Mouse (Mus musculus) kidney, embryonic 14.5 days (tissue): ENCODE data around the gene Slc15a4. TPM values are rescaled to one million over a fixed set of nuclear protein-coding genes. Genes with fewer than 3 reads are reported as not detected.

Experiments used
- ATAC-seq: fragments of 200-750 bp; cut with Nextera tagmentation; 2 replicates; pipeline ENCODE4 v1.8.0; 2017; ENCODE audit warnings: moderate number of reproducible peaks, mild to moderate bottlenecking, moderate TSS enrichment, moderate library complexity; ENCODE audit not compliant: low FRiP score, low TSS enrichment
- H3K27ac ChIP-seq: fragments of 300-500 bp; sonication (generic); 2 replicates; pipeline ENCODE4 v1.5.1; 2014; ENCODE audit warnings: low read depth, mild to moderate bottlenecking, low read length, moderate library complexity, mixed read lengths
- H3K27me3 ChIP-seq: fragments of 300-500 bp; sonication (generic); 2 replicates; pipeline ENCODE4 v1.6.1; 2014; ENCODE audit warnings: mild to moderate bottlenecking, low read length; ENCODE audit not compliant: control insufficient read depth, insufficient read depth
- H3K36me3 ChIP-seq: fragments of 300-500 bp; sonication (generic); 2 replicates; pipeline ENCODE4 v1.6.1; 2014; ENCODE audit warnings: low read length, mixed read lengths; ENCODE audit not compliant: control insufficient read depth, insufficient read depth
- H3K4me1 ChIP-seq: fragments of 300-500 bp; sonication (generic); 2 replicates; pipeline ENCODE4 v1.6.1; 2014; ENCODE audit warnings: low read length, mixed read lengths; ENCODE audit not compliant: control insufficient read depth, insufficient read depth
- H3K4me2 ChIP-seq: fragments of 300-500 bp; sonication (generic); replicated peaks from 2 replicates; pipeline ENCODE4 v1.6.1; 2014; ENCODE audit warnings: low read depth, mild to moderate bottlenecking, low read length
- H3K4me3 ChIP-seq: fragments of 300-500 bp; sonication (generic); 2 replicates; pipeline ENCODE4 v1.5.1; 2014; ENCODE audit warnings: mild to moderate bottlenecking, low read length
- H3K9ac ChIP-seq: fragments of 300-500 bp; sonication (generic); 2 replicates; pipeline ENCODE4 v1.6.1; 2014; ENCODE audit warnings: low read depth, mild to moderate bottlenecking, low read length, moderate library complexity
- H3K9me3 ChIP-seq: fragments of 300-500 bp; sonication (generic); 2 replicates; pipeline ENCODE4 v1.6.1; 2016; ENCODE audit warnings: low read length; ENCODE audit not compliant: control insufficient read depth
- WGBS: fragments of 180-500 bp; shearing (Covaris S2); extraction: QIAGEN DNeasy Blood & Tissue Kit; methylation state at CpG from one replicate; pipeline ENCODE4 v1.1.7; 2014; 5-methylcytosine and 5-hydroxymethylcytosine counted together
- polyA plus RNA-seq: library from polyadenylated mRNA; unstranded; fragments of >200 nt; fragmentation: Nextera tagmentation; extraction: Ambion mirVana; gene quantifications from 2 replicates; pipeline ENCODE4 v1.2.1, GENCODE M21; 2014

Gene Slc15a4
- 14.2 and 22.7 TPM in 2 replicates for polyA plus RNA-seq

DNA sequence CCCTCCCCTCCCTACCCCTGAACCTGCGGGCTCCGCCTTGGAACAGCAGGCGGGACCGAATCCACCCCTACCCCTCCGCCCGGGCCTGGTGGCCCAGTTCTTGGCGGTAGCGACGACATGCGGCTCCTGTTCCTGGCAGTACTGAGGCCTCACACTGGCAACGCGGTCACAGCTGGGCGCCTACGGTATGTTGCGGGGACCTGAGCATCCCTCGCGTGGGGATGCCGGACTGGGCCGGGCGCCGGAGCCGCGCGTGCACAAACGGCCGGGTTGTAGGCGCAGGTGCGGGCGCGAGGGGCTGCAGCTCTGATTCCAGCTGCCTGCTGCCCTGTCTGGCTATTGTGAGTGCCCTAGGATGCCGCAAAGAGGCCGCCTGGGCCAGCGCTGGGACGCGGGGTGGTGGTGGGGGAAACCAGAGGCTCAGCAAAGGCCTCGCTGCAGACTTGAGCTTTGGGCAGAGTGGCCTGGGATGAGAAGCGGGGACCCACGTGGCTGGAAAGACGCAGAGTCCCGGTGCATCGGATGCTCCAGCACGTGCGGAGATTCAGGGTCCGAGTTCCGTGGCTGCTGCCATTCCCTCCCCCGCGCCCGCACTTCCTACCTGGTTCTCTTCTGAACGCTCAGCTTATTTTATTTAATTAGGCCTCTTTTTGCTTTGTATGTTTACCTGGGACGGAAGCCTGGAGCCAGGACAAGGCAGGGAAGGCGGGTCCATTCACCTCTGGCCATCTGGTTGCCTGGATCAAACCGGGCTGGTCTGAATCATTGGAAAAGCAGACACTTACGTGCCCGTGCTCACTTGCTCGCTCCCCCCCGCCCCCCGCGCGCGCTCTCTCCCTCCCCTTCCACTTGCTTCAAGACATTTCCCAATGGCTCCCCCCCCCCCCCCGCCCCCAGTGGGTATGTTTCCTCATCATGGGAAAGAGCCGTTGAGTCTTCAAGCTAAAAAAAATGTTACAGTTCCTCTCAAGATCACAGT, at the start of gene Slc15a4, which contains the start of gene Glt1d1:
Gene Slc15a4, minus strand, starts transcription at position 731 of the 979 bp plus-strand sequence.
Gene Glt1d1, plus strand, starts transcription at position 96 of the 979 bp plus-strand sequence.
- Histone ChIP-seq H3K4me1 (no peaks in the 10 kb centered on the region), H3K9me3 (no peaks in the 10 kb centered on the region), H3K4me3 (peak within 1 kb of the TSS; percentile 52), H3K36me3 (no peaks in the 10 kb centered on the region), H3K9ac (peak within 1 kb of the TSS; percentile 60), H3K4me2 (peak within 1 kb of the TSS; percentile 88), H3K27ac (no peak within 1 kb of the TSS), H3K27me3 (peaks cover 16% of the 10 kb centered on the region)
- ATAC-seq, result peak; percentile 78
- WGBS, result under 1% methylated on average over 62 of the region's 62 CpGs

DNA sequence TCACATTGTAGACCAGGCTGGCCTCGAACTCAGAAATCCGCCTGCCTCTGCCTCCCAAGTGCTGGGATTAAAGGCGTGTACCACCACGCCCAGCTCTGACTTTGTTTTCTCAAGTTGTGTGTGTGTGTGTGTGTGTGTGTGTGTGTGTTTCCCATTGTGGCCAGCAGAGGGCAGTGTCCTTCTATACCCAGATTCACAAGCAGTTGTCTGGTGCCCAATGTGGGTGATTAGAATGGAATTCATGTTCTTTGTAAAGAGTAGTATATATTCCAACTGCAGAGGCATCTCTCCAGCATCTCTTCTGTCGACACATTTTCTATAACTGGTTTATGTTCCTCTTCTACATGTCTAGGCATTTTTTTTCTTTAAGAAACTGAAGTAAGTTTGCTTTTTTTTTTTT, 45.8 kb upstream of the Slc15a4 start:
- ATAC-seq, result no peak
- H3K9ac ChIP-seq, result no peak overlapping the region
- WGBS, result 93% methylated on average over 5 of the region's 5 CpGs
- H3K27me3 ChIP-seq, result no peaks in the 10 kb centered on the region
- no peaks in the 10 kb centered on the region for H3K36me3 ChIP-seq
- H3K4me3 ChIP-seq, result no peak overlapping the region
- no peaks in the 10 kb centered on the region for H3K4me1 ChIP-seq
- no peak overlapping the region for H3K4me2 ChIP-seq
- H3K9me3 ChIP-seq, result peaks cover 6% of the 10 kb centered on the region; the same call in 1 of the 2 replicates
- H3K27ac ChIP-seq, result no peak overlapping the region

DNA sequence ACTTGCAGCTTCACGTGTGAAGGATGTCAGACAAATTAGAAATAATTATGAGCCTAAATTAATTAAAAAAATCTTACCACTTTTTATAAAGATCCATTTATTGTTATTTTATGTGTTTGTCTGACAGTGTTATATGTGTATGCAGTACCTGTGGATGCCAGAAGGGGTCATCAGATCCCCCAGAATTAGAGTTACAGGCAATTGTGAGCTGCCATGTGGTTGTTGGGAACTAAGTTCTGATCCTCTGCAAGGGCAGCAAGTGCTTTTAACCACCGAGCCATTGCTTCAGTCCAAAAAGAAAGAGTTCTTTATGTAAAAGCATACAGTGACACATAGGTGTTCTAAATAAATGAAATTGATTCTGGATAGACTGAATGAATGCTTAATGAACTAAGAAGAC, 44.9 kb upstream of the Slc15a4 start:
- Histone ChIP-seq H3K36me3 (no peaks in the 10 kb centered on the region), H3K4me1 (no peaks in the 10 kb centered on the region), H3K9me3 (peaks cover 6% of the 10 kb centered on the region; the same call in 1 of the 2 replicates), H3K9ac (no peak overlapping the region), H3K27me3 (no peaks in the 10 kb centered on the region), H3K4me2 (no peak overlapping the region), H3K4me3 (no peak overlapping the region), H3K27ac (no peak overlapping the region)
- no peak for ATAC-seq
- 92% methylated on average over 2 of the region's 2 CpGs for WGBS

DNA sequence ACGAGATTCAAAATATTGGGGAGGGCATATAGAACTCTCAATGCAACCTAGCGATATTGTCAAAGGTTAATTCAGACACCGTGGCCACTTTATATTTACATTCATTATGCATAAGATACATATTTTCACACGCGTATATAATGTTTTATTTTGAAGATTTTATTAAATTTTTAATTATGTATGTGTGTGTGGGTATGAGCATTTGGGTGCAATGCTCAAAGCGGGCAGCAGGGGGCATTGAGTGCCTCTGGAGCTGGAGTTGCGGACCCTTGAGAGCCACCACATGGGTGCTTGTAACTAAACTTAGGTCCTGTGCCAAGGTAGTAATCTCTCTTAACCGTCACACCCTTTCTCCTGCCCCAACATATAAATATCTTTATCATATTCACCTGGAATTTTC, 41.2 kb upstream of the Slc15a4 start:
- no peak overlapping the region for H3K9ac ChIP-seq
- ATAC-seq, result no peak
- no peaks in the 10 kb centered on the region for H3K27me3 ChIP-seq

DNA sequence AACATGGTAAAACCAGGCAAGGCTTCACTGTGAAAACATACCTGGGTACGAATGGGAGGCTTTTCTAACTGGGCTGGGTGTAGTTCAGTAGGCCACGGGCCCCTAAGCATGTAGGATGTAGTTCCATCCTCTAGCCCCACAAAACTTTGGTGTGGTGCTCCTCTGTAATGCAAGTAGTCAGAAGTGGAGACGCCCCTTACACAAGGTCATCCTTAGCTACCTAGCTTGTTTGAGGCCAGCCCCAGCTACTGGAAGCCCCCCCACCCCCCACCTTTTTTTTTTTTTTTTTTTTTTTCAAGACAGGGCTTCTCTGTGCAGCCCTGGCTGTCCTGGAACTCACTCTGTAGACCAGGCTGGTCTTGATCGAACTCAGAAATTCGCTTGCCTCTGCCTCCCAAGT, 28.3 kb upstream of the Slc15a4 start:
- Histone ChIP-seq H3K4me3 (no peak overlapping the region), H3K4me2 (no peak overlapping the region), H3K27ac (no peak overlapping the region), H3K9ac (no peak overlapping the region), H3K9me3 (0 out of 2 replicates have a peak, but pooled peaks cover 8% of the 10 kb centered on the region), H3K4me1 (no peaks in the 10 kb centered on the region), H3K36me3 (no peaks in the 10 kb centered on the region), H3K27me3 (no peaks in the 10 kb centered on the region)
- no peak for ATAC-seq
- 85% methylated on average over 5 of the region's 5 CpGs for WGBS

More for the DNA sequence above, 41.2 kb upstream of the Slc15a4 start:
- no peak overlapping the region for H3K27ac ChIP-seq
- 95% methylated on average over 8 of the region's 8 CpGs for WGBS
- peaks cover 6% of the 10 kb centered on the region; the same call in 1 of the 2 replicates for H3K9me3 ChIP-seq
- H3K4me3 ChIP-seq, result no peak overlapping the region
- no peak overlapping the region for H3K4me2 ChIP-seq
- no peaks in the 10 kb centered on the region for H3K4me1 ChIP-seq
- H3K36me3 ChIP-seq, result no peaks in the 10 kb centered on the region

DNA sequence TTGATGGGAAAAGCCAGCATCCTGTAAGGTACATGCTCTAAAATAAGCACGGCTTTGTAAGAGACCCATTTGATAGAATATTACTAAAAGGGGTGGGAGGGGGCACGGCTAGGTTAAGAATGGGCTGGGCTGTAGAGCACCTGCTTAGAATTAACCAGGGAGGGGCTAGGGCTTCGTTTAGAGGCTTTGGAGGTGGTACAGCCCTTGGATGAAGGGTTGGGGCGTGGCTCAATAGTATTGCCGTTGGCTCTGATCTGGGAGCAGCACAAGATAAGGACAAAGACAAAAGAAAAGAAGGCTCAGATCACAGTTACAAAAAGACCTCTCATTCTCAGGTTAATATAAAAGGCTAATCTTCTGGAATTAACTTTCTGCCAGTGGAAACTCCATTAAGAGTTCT, 27.6 kb upstream of the Slc15a4 start:
- no peak for ATAC-seq
- H3K4me2 ChIP-seq, result no peak overlapping the region
- no peak overlapping the region for H3K27ac ChIP-seq
- no peaks in the 10 kb centered on the region for H3K27me3 ChIP-seq
- H3K4me3 ChIP-seq, result no peak overlapping the region
- H3K9me3 ChIP-seq, result 0 out of 2 replicates have a peak, but pooled peaks cover 8% of the 10 kb centered on the region
- no peaks in the 10 kb centered on the region for H3K4me1 ChIP-seq
- no peaks in the 10 kb centered on the region for H3K36me3 ChIP-seq
- no peak overlapping the region for H3K9ac ChIP-seq
- 71% methylated on average over 5 of the region's 5 CpGs for WGBS

DNA sequence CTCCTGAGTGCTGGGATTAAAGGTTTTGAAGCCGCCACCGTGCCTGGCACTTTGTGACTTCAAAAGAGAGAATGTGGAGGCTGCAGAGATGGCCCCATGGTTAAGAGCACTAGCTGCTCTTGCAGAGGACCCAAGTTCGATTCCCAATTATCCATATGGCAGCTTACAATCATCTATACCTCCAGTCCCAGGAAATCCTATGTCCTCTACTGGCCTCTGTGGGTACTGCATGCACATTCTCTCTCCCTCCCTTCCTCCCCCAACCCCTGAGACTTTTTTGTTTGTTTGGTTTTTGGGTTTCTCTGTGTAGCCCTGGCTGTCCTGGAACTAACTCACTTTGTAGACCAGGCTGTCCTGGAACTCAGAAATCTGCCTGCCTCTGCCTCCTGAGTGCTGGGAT, 26.6 kb upstream of the Slc15a4 start:
- Histone ChIP-seq H3K4me3 (no peak overlapping the region), H3K4me1 (no peaks in the 10 kb centered on the region), H3K36me3 (no peaks in the 10 kb centered on the region), H3K27ac (no peak overlapping the region), H3K9ac (no peak overlapping the region), H3K27me3 (no peaks in the 10 kb centered on the region), H3K4me2 (no peak overlapping the region), H3K9me3 (0 out of 2 replicates have a peak, but pooled peaks cover 8% of the 10 kb centered on the region)
- WGBS, result 91% methylated on average over 3 of the region's 3 CpGs
- ATAC-seq, result no peak

DNA sequence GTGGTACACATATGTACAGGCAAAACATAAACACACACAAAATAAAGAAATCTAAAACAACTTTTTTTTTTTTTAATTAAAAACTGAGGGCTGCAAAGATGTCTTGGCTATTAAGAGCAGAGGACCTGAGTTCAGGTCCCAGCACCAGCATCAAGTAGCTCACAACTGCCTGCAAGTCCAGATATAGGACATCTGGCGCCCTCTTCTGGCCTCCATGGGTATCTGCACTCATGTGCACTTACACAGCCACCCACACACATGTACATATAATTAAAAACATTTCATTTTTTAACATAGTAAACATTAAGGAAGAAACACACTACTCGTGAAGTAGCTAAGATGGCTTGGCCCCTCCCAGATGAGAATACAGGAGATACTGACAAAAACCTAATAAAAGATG, 25.6 kb upstream of the Slc15a4 start:
- Histone ChIP-seq H3K27me3 (no peaks in the 10 kb centered on the region), H3K4me3 (no peak overlapping the region), H3K9ac (no peak overlapping the region), H3K4me1 (no peaks in the 10 kb centered on the region), H3K9me3 (0 out of 2 replicates have a peak, but pooled peaks cover 8% of the 10 kb centered on the region), H3K4me2 (no peak overlapping the region), H3K36me3 (no peaks in the 10 kb centered on the region), H3K27ac (no peak overlapping the region)
- 84% methylated on average over 2 of the region's 2 CpGs for WGBS
- ATAC-seq, result no peak

DNA sequence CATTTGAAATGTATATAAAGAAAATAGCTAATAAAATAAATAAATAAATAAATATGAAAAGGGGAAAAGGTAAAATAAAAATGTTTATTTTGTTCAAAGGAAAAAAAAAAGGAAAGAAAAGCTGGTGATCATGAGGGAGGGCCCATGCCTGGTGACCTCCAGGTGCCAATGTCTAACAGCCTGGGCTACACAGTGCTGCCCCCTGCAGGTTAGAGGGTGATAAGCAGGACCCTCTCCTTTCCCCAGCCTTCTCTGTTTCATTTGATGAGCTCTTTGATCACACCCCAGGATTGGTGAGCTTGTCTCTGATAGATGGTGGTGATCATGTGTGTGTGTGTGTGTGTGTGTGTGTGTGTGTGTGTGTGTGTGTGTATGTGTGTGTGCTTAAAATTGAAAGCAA, 16.4 kb upstream of the Slc15a4 start:
- no peak for ATAC-seq
- Histone ChIP-seq H3K9ac (no peak overlapping the region), H3K27ac (no peak overlapping the region), H3K4me1 (no peaks in the 10 kb centered on the region), H3K4me2 (no peak overlapping the region), H3K27me3 (no peaks in the 10 kb centered on the region), H3K4me3 (no peak overlapping the region), H3K36me3 (no peaks in the 10 kb centered on the region), H3K9me3 (no peaks in the 10 kb centered on the region)
